Mouse (Mus musculus) kidney, adult 2 months (tissue): Measurements from ENCODE around the gene Cebpg.

Experiments used
- CTCF ChIP-seq: fragments of 200-500 bp; conservative IDR thresholded peaks from 2 replicates; pipeline ENCODE4 v1.5.1; 2011; ENCODE audit warnings: low read depth, mild to moderate bottlenecking, control low read depth, low read length, moderate library complexity, mixed read lengths; ENCODE audit not compliant: insufficient read depth, insufficient read length
- POLR2A ChIP-seq: fragments of 200-500 bp; IDR thresholded peaks from one replicate; pipeline ENCODE4 v1.6.1; 2011; ENCODE audit warnings: low read depth, low read length, control low read depth

DNA sequence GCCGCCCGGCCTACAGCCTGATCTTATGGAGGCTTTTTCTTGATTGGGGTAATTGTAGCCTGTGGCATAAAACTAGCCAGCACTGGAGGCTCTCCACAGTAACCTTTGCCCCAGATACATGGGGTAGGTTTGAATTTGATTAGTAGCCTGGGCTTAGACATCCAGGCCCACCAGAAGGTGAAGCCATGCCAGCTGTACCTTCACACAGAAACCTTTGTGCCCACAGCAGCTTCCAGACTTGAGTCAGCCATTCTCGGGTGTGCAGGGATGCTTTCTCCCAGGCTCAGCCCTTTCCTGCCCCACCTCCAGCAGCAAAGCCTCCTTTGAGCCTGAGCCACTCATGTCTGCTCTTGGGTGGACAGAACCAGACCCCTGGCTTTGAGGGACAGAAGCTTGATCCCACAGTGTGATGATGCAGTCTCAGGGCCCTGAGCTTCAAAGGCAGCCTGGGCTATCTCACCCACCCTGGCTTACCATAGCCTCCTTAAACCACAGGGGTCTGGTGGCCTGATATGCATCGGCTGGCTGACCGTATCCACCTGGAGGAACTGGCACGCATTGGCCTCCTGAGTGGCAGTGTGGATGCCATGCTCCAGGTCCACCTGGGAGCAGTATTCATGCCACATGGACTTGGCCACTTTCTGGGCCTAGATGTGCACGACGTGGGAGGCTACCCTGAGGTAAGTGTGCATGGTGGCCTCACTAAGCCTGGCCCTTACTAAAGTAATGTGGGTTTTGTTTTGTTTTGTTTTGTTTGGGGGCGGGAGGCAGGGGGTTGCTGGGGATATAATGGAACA lies 16.0 kb downstream of the Cebpg start:
- TF ChIP-seq CTCF (no peak), POLR2A (no peak)
